Mouse (Mus musculus) forebrain, embryonic 11.5 days (tissue): ENCODE data around the gene Sstr5. TPM values are rescaled to one million over a fixed set of nuclear protein-coding genes. Genes with fewer than 3 reads are reported as not detected.

Source experiments
- ATAC-seq: fragments of 200-750 bp; cut with Nextera tagmentation; replicated peaks from 2 replicates; pipeline ENCODE4 v1.8.0; 2017; ENCODE audit warnings: moderate TSS enrichment; ENCODE audit not compliant: low FRiP score
- DNase-seq: peaks from one replicate; pipeline ENCODE4 v3.0.0-alpha.2; 2017; ENCODE audit warnings: low spot score
- H3K27ac ChIP-seq: fragments of 300-500 bp; sonication (generic); 2 replicates; pipeline ENCODE4 v1.5.1; 2014; ENCODE audit warnings: low read depth, low read length
- H3K27me3 ChIP-seq: fragments of 300-500 bp; sonication (generic); 2 replicates; pipeline ENCODE4 v1.6.1; 2014; ENCODE audit warnings: mild to moderate bottlenecking, low read length, mixed read lengths; ENCODE audit not compliant: control insufficient read depth, insufficient read depth
- H3K36me3 ChIP-seq: fragments of 300-500 bp; sonication (generic); 2 replicates; pipeline ENCODE4 v1.6.1; 2014; ENCODE audit warnings: mild to moderate bottlenecking, low read length, moderate library complexity, mixed read lengths; ENCODE audit not compliant: control insufficient read depth, insufficient read depth
- H3K4me1 ChIP-seq: fragments of 300-500 bp; sonication (generic); replicated peaks from 2 replicates; pipeline ENCODE4 v1.6.1; 2014; ENCODE audit warnings: low read length, mixed read lengths; ENCODE audit not compliant: control insufficient read depth, insufficient read depth
- H3K4me2 ChIP-seq: fragments of 300-500 bp; sonication (generic); 2 replicates; pipeline ENCODE4 v1.6.1; 2014; ENCODE audit warnings: low read depth, mild to moderate bottlenecking, low read length, moderate library complexity, mixed read lengths; ENCODE audit not compliant: severe bottlenecking
- H3K4me3 ChIP-seq: fragments of 300-500 bp; sonication (generic); 2 replicates; pipeline ENCODE4 v1.5.1; 2014; ENCODE audit warnings: low read depth, low read length
- H3K9ac ChIP-seq: fragments of 300-500 bp; sonication (generic); 2 replicates; pipeline ENCODE4 v1.6.1; 2014; ENCODE audit warnings: low read length
- H3K9me3 ChIP-seq: fragments of 300-500 bp; sonication (generic); 2 replicates; pipeline ENCODE4 v1.6.1; 2016; ENCODE audit warnings: low read length, mixed read lengths; ENCODE audit not compliant: control insufficient read depth
- WGBS: fragments of 180-500 bp; shearing (Covaris S2); extraction: QIAGEN DNeasy Blood & Tissue Kit; methylation state at CpG from one replicate; pipeline ENCODE4 v1.1.7; 2014; 5-methylcytosine and 5-hydroxymethylcytosine counted together
- polyA plus RNA-seq: library from polyadenylated mRNA; unstranded; fragments of >200 nt; fragmentation: Nextera tagmentation; extraction: Ambion mirVana; gene quantifications from 2 replicates; pipeline ENCODE4 v1.2.1, GENCODE M21; 2014

Gene Sstr5
- polyA plus RNA-seq, 1 experiment from 2014 or later, result not detected

DNA sequence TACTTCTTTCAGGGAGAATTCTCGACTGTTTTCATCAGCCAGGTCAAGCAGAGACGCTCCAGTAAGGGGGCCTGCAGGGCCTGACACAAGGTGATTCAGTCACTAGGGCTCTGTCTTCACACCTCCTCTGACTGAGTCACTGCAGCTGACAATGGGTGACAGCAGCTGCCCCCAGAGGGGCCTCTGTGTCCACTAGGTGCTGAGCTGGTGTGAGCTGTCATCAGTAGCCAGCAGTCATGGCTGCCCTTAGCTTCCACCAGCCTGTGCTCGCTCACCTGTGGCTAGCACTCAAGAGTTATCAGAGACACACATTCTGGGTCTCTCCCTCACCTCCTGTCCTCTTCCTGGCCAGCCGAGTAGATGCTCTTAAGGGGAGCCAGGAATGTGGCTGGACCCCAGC, 16.3 kb downstream of the Sstr5 start:
- Histone ChIP-seq H3K9ac (no peak overlapping the region), H3K4me2 (no peak overlapping the region), H3K4me1 (0 out of 2 replicates have a peak, but pooled peaks cover 3% of the 10 kb centered on the region), H3K4me3 (no peak overlapping the region), H3K36me3 (no peaks in the 10 kb centered on the region), H3K27me3 (no peaks in the 10 kb centered on the region), H3K9me3 (no peaks in the 10 kb centered on the region), H3K27ac (no peak overlapping the region)
- DNase-seq (no peak), ATAC-seq (no peak)
- 73% methylated on average over 4 of the region's 4 CpGs for WGBS

DNA sequence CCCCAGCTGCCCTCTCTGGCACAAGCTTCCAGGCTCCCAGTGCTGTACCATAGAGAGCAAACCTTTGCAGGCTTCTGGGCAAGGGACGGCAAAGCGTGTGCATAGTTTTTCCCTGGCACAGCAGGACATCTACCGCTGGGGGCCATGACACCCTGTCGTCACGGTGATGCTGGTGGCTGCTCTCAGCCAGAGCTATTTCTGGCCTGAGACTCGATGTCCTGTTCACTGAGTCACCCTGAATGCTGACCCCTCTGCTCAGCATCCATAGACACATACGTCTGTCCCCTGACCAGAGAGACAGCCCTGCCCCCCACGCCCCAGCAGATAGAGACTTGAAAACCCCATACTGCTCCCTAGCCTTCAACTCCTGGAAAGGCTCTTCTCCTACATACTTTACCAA, 16.9 kb downstream of the Sstr5 start:
- H3K4me1 ChIP-seq, result 0 out of 2 replicates have a peak, but pooled peaks cover 3% of the 10 kb centered on the region
- no peak for ATAC-seq
- H3K27me3 ChIP-seq, result peaks cover 5% of the 10 kb centered on the region
- no peak overlapping the region for H3K9ac ChIP-seq
- 53% methylated on average over 8 of the region's 8 CpGs for WGBS
- H3K9me3 ChIP-seq, result no peaks in the 10 kb centered on the region
- no peak overlapping the region for H3K4me3 ChIP-seq
- no peaks in the 10 kb centered on the region for H3K36me3 ChIP-seq
- no peak overlapping the region for H3K4me2 ChIP-seq
- H3K27ac ChIP-seq, result no peak overlapping the region
- no peak for DNase-seq

DNA sequence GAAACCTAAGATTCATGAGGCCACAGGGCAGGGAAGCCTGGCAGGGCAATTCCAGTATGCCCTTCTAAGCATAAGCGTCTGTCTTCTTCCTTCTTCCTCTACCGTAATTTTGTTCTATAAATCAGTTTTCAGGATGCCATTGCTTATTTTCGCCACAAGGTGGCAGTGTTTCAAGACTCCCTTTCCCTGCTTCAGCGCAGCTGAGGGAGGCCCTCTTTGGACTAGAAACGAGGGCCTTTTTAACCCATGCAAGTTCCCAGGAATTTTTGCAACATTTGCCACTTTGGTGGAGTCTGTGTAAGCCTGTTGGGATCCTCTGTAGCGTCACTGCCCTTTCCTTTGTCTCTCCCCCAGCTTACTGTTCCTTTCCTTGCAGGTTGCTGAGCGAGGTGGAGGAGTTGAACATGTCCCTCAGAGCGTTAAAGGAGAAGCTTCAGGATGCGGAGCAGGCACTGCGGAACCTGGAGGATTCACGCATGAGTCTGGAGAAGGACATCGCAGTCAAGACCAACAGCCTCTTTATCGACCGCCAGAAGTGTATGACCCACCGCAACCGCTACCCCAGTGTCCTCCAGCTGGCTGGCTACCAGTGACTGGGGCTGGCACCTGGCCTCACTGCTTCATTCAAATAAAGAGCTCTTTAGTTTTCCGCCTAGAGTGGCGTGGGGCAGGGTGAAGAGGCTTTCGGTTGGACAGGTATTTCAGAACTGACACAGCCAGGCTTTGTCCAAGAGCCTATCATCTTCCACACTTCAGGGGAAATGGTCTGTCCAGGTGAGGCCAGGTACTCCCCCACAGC, 20.9 kb downstream of the Sstr5 start:
- ATAC-seq, result no peak
- no peak overlapping the region for H3K27ac ChIP-seq

DNA sequence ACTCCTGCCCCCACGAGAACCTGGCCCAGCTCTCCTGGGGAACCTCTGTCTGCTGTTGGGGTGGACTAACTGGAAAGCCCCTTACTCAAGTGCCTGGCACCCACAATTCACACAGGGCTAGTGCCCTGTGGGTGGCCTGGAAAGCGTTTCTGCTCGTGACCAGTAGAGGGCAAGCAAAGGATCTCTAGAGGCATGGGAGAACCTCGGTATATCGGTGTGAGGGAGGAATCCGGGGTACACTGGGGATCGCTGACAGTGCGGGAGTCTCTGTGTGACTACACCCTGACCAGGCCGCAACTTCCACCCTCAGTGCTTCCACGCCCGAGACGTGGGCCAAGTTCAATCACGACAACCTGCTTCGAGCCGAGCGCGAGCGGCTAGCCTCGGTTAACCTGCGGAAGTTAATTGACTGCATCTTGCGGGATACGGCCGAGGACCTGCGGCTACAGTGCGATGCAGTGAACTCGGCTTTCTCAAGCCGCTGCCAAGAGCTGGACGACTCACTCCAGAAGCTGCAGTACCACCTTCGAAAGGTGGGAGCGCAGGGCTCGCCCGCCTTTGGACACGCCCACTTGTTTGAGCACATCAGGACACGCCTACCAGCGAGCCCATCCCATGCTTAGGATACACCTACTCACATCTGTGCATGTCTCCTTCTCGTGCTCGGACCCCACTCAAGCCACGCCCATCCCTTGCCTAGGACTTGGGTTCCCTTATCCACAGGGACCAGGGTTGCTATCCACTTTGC, 22.6 kb downstream of the Sstr5 start:
- Histone ChIP-seq H3K4me3 (peak overlapping the region; percentile 30), H3K4me2 (peak overlapping the region; percentile 66), H3K9me3 (no peaks in the 10 kb centered on the region), H3K9ac (peak overlapping the region; percentile 29; the same call in 1 of the 2 replicates), H3K27me3 (peaks cover 28% of the 10 kb centered on the region), H3K36me3 (no peaks in the 10 kb centered on the region), H3K27ac (no peak overlapping the region), H3K4me1 (0 out of 2 replicates have a peak, but pooled peaks cover 5% of the 10 kb centered on the region)
- WGBS, result 2% methylated on average over 38 of the region's 38 CpGs
- DNase-seq (peak; percentile 84), ATAC-seq (peak; percentile 58; the same call in 1 of the 2 replicates)

More for the DNA sequence above, 20.9 kb downstream of the Sstr5 start:
- WGBS, result 39% methylated on average over 19 of the region's 19 CpGs
- Histone ChIP-seq H3K4me3 (no peak overlapping the region), H3K36me3 (no peaks in the 10 kb centered on the region), H3K4me2 (no peak overlapping the region), H3K9me3 (no peaks in the 10 kb centered on the region), H3K4me1 (0 out of 2 replicates have a peak, but pooled peaks cover 5% of the 10 kb centered on the region), H3K27me3 (peaks cover 28% of the 10 kb centered on the region), H3K9ac (no peak overlapping the region)
- peak; percentile 69 for DNase-seq

GRCm38 (mm10) chr17:25472044-25472443, 25.0 kb downstream of the Sstr5 start:
- ATAC-seq (no peak), DNase-seq (no peak)
- WGBS, result 66% methylated on average over 14 of the region's 14 CpGs
- H3K4me3 ChIP-seq, result no peak overlapping the region
- no peak overlapping the region for H3K27ac ChIP-seq
- 0 out of 2 replicates have a peak, but pooled peaks cover 5% of the 10 kb centered on the region for H3K4me1 ChIP-seq
- H3K36me3 ChIP-seq, result no peaks in the 10 kb centered on the region
- H3K9ac ChIP-seq, result no peak overlapping the region
- H3K9me3 ChIP-seq, result no peaks in the 10 kb centered on the region
- H3K27me3 ChIP-seq, result peaks cover 28% of the 10 kb centered on the region
- no peak overlapping the region for H3K4me2 ChIP-seq

DNA sequence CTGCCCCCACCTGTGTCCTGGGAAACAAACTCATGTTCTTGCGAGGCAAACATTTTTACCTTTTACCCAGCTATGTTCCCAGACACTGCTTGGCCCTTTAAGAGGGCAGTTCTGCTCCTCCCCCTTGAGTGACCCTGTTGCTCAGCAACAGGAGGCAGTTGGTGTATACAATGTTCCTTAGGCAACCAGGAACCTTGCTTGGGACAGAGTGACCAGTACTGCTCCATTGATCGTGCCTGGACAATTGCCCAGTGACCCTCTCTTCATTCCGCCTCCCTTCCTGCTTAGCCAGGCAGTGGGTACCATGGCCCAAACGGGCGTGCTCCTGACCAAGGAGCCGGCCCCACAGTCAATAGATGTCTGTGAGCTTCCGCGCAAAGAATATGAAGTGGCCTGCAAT, 25.7 kb downstream of the Sstr5 start:
- H3K27ac ChIP-seq, result no peak overlapping the region
- H3K9me3 ChIP-seq, result no peaks in the 10 kb centered on the region
- no peak overlapping the region for H3K9ac ChIP-seq
- ATAC-seq (no peak), DNase-seq (no peak)
- no peak overlapping the region for H3K4me3 ChIP-seq
- peaks cover 28% of the 10 kb centered on the region for H3K27me3 ChIP-seq
- no peak overlapping the region for H3K4me2 ChIP-seq
- 0 out of 2 replicates have a peak, but pooled peaks cover 5% of the 10 kb centered on the region for H3K4me1 ChIP-seq
- WGBS, result 41% methylated on average over 8 of the region's 8 CpGs
- H3K36me3 ChIP-seq, result no peaks in the 10 kb centered on the region

GRCm38 (mm10) chr17:25469798-25470197, 27.3 kb downstream of the Sstr5 start:
- DNase-seq (peak; percentile 84), ATAC-seq (0 out of 2 replicates have a peak, but pooled peaks have one; percentile 18)
- 0 out of 2 replicates have a peak, but pooled peaks cover 2% of the 10 kb centered on the region for H3K4me1 ChIP-seq
- H3K9ac ChIP-seq, result no peak overlapping the region
- H3K36me3 ChIP-seq, result no peaks in the 10 kb centered on the region
- H3K4me2 ChIP-seq, result no peak overlapping the region
- H3K27me3 ChIP-seq, result peaks cover 20% of the 10 kb centered on the region
- H3K27ac ChIP-seq, result no peak overlapping the region
- H3K9me3 ChIP-seq, result no peaks in the 10 kb centered on the region
- WGBS, result 28% methylated on average over 8 of the region's 8 CpGs
- H3K4me3 ChIP-seq, result no peak overlapping the region

GRCm38 (mm10) chr17:25468301-25468700, 28.8 kb downstream of the Sstr5 start:
- DNase-seq, result no peak
- peaks cover 12% of the 10 kb centered on the region for H3K27me3 ChIP-seq
- WGBS, result 73% methylated on average over 6 of the region's 6 CpGs

More at GRCm38 (mm10) chr17:25468301-25468700, 28.8 kb downstream of the Sstr5 start:
- no peaks in the 10 kb centered on the region for H3K9me3 ChIP-seq
- no peak overlapping the region for H3K4me3 ChIP-seq
- no peak overlapping the region for H3K27ac ChIP-seq
- no peak overlapping the region for H3K4me2 ChIP-seq
- no peaks in the 10 kb centered on the region for H3K4me1 ChIP-seq
- H3K9ac ChIP-seq, result no peak overlapping the region
- ATAC-seq, result no peak
- no peaks in the 10 kb centered on the region for H3K36me3 ChIP-seq
